Mouse (Mus musculus) lung, postnatal 0 days (tissue): ENCODE data around the gene Pdrg1. TPM values are rescaled to one million over a fixed set of nuclear protein-coding genes. Genes with fewer than 3 reads are reported as not detected.

Source experiments
- ATAC-seq: fragments of 200-750 bp; cut with Nextera tagmentation; 2 replicates; pipeline ENCODE4 v1.8.0; 2017; ENCODE audit warnings: moderate library complexity
- DNase-seq: peaks from one replicate; pipeline ENCODE4 v3.0.0-alpha.2; 2016; ENCODE audit warnings: low spot score
- H3K27ac ChIP-seq: fragments of 300-500 bp; sonication (generic); 2 replicates; pipeline ENCODE4 v1.5.1; 2014; ENCODE audit warnings: antibody characterized with exemption, mild to moderate bottlenecking, low read length, mixed read lengths
- H3K27me3 ChIP-seq: fragments of 300-500 bp; sonication (generic); replicated peaks from 2 replicates; pipeline ENCODE4 v1.6.1; 2014; ENCODE audit warnings: low read length, mixed read lengths; ENCODE audit not compliant: insufficient read depth
- H3K36me3 ChIP-seq: fragments of 300-500 bp; sonication (generic); 2 replicates; pipeline ENCODE4 v1.6.1; 2014; ENCODE audit warnings: low read length, mixed read lengths; ENCODE audit not compliant: insufficient read depth
- H3K4me1 ChIP-seq: fragments of 300-500 bp; sonication (generic); 2 replicates; pipeline ENCODE4 v1.6.1; 2014; ENCODE audit warnings: antibody characterized with exemption, low read depth, low read length, mixed read lengths; ENCODE audit not compliant: insufficient read depth
- H3K4me2 ChIP-seq: fragments of 300-500 bp; sonication (generic); replicated peaks from 2 replicates; pipeline ENCODE4 v1.6.1; 2014; ENCODE audit warnings: low read depth, mild to moderate bottlenecking, low read length, moderate library complexity, mixed read lengths
- H3K4me3 ChIP-seq: fragments of 300-500 bp; sonication (generic); 2 replicates; pipeline ENCODE4 v1.5.1; 2014; ENCODE audit warnings: low read depth, low read length
- H3K9ac ChIP-seq: fragments of 300-500 bp; sonication (generic); replicated peaks from 2 replicates; pipeline ENCODE4 v1.6.1; 2014; ENCODE audit warnings: low read depth, mild to moderate bottlenecking
- H3K9me3 ChIP-seq: fragments of 300-500 bp; sonication (generic); 2 replicates; pipeline ENCODE4 v1.6.1; 2016; ENCODE audit warnings: low read length, mixed read lengths
- CTCF ChIP-seq: IDR thresholded peaks from 2 replicates; pipeline ENCODE4 v1.5.1; 2016; ENCODE audit warnings: antibody characterized with exemption, mild to moderate bottlenecking
- EP300 ChIP-seq: IDR thresholded peaks from 2 replicates; pipeline ENCODE4 v1.6.1; 2016; ENCODE audit warnings: antibody characterized with exemption, mild to moderate bottlenecking, control low read depth
- whole genome bisulfite sequencing: fragments of 180-500 bp; shearing (Covaris S2); extraction: QIAGEN DNeasy Blood & Tissue Kit; methylation state at CpG from one replicate; pipeline ENCODE4 v1.1.7; 2014; 5-methylcytosine and 5-hydroxymethylcytosine counted together
- polyA plus RNA-seq: library from polyadenylated mRNA; unstranded; fragments of >200 nt; fragmentation: Nextera tagmentation; extraction: Ambion mirVana; gene quantifications from 2 replicates; pipeline ENCODE4 v1.2.1, GENCODE M21; 2015

The Pdrg1 gene
- polyA plus RNA-seq, 1 experiment from 2014 or later, result 76.6 TPM

DNA sequence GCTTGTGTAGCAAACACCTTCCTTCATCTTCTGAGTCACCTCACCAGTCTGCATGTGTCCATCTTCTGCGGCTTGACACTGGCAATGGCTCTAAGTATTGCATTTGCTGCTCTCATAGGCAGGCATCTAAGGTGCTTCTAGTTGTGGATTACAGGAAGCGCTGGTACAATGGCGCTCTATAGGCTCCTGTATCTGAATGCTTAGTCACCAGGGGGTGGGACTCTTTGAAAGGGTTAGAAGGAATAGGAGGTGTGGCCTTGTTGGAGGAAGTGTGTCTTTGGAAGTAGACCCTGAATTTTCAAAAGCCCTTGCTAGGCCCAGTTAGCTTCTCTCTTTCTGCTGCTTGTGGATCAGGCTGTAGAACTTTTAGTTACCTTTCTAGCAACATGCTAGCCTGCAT, 5.9 kb upstream of the Pdrg1 start:
- ATAC-seq, result no peak
- H3K4me2 ChIP-seq, result no peak overlapping the region
- H3K9me3 ChIP-seq, result no peaks in the 10 kb centered on the region
- no peak overlapping the region for H3K9ac ChIP-seq
- H3K27me3 ChIP-seq, result no peaks in the 10 kb centered on the region
- no peaks in the 10 kb centered on the region for H3K36me3 ChIP-seq
- WGBS, result 66% methylated on average over 3 of the region's 3 CpGs
- no peak overlapping the region for H3K4me3 ChIP-seq
- no peak overlapping the region for H3K27ac ChIP-seq
- TF ChIP-seq CTCF, result no peak
- TF ChIP-seq EP300, result no peak
- DNase-seq, result no peak
- no peaks in the 10 kb centered on the region for H3K4me1 ChIP-seq

DNA sequence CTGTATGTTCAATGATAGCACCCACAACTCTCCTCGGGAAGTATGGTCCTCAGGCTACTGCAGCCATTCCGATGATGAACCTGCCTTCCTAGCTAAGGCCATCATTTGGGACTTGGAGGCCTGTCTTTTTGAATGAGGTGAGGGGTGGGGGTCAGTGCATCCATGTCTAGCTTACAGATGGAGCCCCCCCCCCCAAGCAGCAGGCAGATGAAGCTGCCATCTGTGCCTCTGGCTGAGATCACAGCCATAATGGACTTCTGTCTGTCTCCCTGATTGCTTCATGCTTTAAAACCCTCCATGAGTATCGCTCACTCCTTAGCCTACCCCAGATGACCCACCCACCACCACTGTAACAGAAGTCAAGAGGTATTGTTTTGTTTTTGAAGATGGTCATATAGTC, 4.1 kb upstream of the Pdrg1 start:
- H3K4me1 ChIP-seq, result peaks cover 4% of the 10 kb centered on the region; the same call in 1 of the 2 replicates
- no peak for TF ChIP-seq CTCF
- TF ChIP-seq EP300, result no peak
- H3K36me3 ChIP-seq, result no peaks in the 10 kb centered on the region
- DNase-seq (no peak), ATAC-seq (no peak)
- H3K9ac ChIP-seq, result no peak overlapping the region
- WGBS, result 79% methylated on average over 3 of the region's 3 CpGs
- H3K9me3 ChIP-seq, result no peaks in the 10 kb centered on the region
- H3K27me3 ChIP-seq, result no peaks in the 10 kb centered on the region
- H3K27ac ChIP-seq, result no peak overlapping the region
- H3K4me2 ChIP-seq, result no peak overlapping the region
- no peak overlapping the region for H3K4me3 ChIP-seq

DNA sequence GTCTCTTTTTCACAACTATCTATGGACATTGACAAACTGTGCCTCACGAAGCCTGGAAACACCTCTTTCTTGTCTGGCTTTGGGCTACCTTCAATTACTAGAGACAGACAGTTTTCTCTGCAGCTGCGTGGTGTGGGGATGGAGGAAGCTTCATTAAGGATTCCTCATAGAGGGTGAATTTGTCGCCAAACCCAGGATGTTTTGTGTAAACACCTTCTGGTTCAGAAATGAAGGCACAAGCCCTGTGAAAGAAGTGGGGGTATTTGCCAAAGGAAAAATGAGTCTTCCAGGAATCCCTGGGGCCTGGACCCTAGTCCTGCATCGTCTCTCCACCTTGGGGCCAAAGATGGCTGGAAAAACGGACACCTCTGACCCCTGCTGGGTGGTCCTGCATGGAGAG, 1.6 kb upstream of the Pdrg1 start:
- DNase-seq (no peak), ATAC-seq (no peak)
- no peak overlapping the region for H3K9ac ChIP-seq
- WGBS, result 37% methylated on average over 5 of the region's 5 CpGs
- H3K36me3 ChIP-seq, result no peaks in the 10 kb centered on the region; the same call in 1 of the 2 replicates
- TF ChIP-seq EP300, result no peak
- TF ChIP-seq CTCF, result no peak
- H3K4me3 ChIP-seq, result no peak overlapping the region
- no peaks in the 10 kb centered on the region for H3K27me3 ChIP-seq
- H3K9me3 ChIP-seq, result no peaks in the 10 kb centered on the region
- H3K4me1 ChIP-seq, result peaks cover 7% of the 10 kb centered on the region; the same call in 1 of the 2 replicates
- H3K4me2 ChIP-seq, result no peak overlapping the region
- H3K27ac ChIP-seq, result no peak overlapping the region

DNA sequence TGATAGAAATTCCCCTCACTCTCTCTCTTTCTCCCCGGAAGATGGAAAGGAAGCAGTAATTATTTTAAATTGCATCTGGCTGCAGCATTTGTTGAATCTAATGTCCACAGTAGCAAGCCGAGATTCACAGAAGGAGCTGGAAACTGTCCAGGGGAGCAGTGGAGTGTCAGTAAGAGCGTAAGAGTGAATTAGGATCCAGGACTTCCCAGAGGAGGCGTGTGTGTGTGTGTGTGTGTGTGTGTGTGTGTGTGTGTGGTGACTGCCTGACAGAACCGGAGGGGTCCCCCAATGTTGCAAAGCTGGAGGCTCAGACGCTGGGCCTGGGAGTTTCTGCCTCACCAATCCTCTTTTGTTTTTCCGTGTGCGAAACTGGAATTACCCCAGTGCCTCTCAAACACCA, 577 bp upstream of the Pdrg1 start:
- no peak overlapping the region for H3K9ac ChIP-seq
- peaks cover 7% of the 10 kb centered on the region; the same call in 1 of the 2 replicates for H3K4me1 ChIP-seq
- H3K9me3 ChIP-seq, result no peaks in the 10 kb centered on the region
- no peak for DNase-seq
- H3K4me3 ChIP-seq, result no peak overlapping the region
- TF ChIP-seq EP300, result no peak
- no peak for TF ChIP-seq CTCF
- H3K36me3 ChIP-seq, result no peaks in the 10 kb centered on the region; the same call in 1 of the 2 replicates
- no peak overlapping the region for H3K27ac ChIP-seq
- H3K27me3 ChIP-seq, result no peaks in the 10 kb centered on the region
- no peak for ATAC-seq
- H3K4me2 ChIP-seq, result no peak overlapping the region
- 28% methylated on average over 8 of the region's 8 CpGs for WGBS

DNA sequence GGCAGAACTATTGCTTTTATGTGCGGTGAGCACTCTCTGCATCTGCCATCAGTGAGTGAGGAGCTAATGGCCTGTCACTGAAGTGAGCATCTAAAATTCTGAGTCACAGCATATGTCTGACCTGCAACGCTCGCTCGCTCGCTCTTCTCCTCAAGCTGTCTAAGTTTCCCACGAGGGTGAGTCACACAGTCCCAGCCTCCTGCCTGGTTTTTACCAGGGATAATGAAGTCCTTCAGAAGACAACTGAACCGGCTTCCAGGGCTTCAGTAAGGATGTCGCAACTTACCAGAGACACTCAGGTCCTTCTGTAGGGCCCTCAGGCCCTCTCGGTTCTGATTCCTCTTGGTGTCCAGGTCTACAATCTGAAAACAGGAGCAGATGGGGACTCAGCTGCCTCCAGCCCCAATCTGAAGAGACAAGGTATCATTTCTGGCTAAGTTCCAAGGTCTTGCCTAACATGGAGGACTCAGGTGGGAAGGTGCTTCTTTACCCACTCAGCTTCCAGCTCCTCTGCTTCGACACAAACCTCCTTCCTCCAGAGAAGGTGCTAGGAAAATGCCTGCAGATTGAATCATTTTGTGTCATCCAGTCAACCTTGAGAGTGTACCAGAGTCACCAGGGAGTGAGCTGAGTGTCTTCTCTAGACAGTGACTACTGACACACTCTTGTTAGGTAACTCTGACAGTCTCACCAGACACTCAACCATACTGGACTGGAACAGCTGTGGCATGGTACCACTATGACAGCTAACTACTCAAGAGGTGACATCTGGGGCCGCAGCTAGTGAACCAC, 1.3 kb downstream of the Pdrg1 start:
- Histone ChIP-seq H3K4me2 (peak overlapping the region; percentile 87), H3K9me3 (no peaks in the 10 kb centered on the region), H3K27me3 (no peaks in the 10 kb centered on the region), H3K9ac (no peak overlapping the region), H3K27ac (no peak overlapping the region), H3K4me1 (peaks cover 7% of the 10 kb centered on the region; the same call in 1 of the 2 replicates), H3K36me3 (peaks cover 10% of the 10 kb centered on the region; the same call in 1 of the 2 replicates), H3K4me3 (peak overlapping the region; percentile 72; the same call in 1 of the 2 replicates)
- no peak for DNase-seq
- TF ChIP-seq CTCF (no peak), EP300 (no peak)
- 88% methylated on average over 11 of the region's 11 CpGs for whole genome bisulfite sequencing
- no peak for ATAC-seq

DNA sequence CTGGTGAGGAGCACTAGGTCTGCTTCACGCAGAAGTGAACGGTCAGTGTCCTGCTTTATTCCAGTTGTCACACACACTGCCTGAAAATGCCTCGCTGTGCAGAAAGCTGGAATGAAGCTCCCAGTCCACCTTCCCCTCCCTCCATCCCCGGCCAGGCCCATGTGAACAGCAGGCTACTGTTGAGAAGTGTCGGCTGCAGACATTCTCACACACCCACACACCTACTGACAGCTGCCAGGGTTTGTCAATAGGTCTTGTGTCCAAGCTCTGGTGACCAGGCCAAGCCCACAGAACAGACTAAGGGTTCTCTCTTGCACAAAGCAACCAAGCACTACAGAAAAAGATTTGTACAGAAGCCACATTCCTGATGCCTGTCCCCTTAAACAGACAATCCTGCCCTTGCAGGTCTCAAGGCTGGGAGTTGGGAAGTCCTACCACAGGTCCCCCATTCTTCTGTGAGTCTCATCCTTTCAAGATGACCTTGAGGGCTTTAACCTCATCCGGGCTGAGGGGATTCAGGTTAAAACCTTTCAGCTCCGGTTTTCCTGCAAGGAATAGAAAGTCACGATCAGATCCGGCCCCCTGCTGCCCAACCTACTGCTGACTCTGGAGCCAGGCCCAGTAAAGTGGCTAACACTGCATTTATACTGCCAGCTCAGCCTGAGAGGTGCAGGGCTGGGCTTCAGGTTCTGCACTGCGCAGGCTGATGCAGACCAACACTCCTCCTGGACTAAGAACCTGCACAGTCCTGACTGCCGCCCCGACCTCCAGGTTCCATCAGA, 5.8 kb downstream of the Pdrg1 start:
- Histone ChIP-seq H3K27me3 (no peaks in the 10 kb centered on the region), H3K9me3 (no peaks in the 10 kb centered on the region), H3K27ac (no peak overlapping the region), H3K4me2 (no peak overlapping the region), H3K4me3 (no peak overlapping the region), H3K4me1 (peaks cover 3% of the 10 kb centered on the region; the same call in 1 of the 2 replicates), H3K36me3 (peaks cover 17% of the 10 kb centered on the region; the same call in 1 of the 2 replicates), H3K9ac (no peak overlapping the region)
- ATAC-seq (no peak), DNase-seq (no peak)
- no peak for TF ChIP-seq EP300
- no peak for TF ChIP-seq CTCF
- 92% methylated on average over 12 of the region's 12 CpGs for WGBS
